Mouse (Mus musculus) lung, postnatal 36 days (tissue): ENCODE results near the gene Sp1.
A peak's percentile ranks its signal among the peaks of the same experiment; 100 is the strongest.

ENCODE experiments used
- DNase-seq: peaks from one replicate; pipeline ENCODE4 v3.0.0; 2022; ENCODE audit warnings: mixed read lengths

Gene Sp1

DNA sequence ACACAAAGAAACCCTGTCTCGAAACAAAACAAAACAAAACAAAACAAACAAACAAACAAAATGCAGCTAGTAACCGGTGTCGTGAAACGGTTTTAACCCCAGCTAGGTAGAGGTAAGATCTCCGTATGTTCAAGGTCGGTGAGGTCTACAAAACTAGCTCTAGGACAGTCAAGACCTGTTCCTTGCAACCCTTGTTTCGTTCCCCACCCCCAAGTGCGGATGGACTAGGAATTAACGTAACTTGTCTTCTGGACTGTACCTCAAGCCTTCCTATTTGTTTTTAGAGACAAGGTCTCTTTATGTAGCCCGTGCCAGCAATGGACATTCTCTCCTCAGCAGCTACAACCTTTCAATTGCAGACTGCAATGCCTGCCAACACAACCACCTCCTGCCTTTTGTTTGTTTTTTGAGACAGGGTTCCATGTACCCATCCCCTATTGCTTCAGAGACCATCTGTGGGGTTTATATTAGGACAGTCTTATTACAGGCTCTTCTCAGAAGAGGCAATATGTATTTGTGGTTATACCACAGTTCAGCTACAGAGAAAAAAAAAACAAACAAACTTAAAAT is 5.4 kb upstream of the Sp1 start:
- no peak for DNase-seq

DNA sequence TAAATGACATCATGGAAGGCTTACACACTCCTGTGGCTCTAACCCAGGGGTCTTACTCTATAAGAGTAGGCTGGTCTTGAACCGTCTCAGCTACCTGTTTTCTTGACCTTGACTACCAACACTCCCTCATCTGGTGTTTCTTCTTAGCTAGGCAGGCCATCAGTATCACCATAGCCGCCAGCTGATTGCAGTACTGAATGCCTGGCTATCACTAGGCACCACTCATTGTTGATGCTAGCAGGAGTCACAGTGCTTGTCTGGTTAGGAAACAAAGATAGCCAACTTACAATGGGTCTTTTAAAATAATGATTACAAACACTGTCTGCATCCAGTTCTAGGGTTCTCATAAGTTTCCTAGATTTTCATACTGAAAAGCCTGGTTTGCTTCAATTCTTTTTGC is 4.7 kb upstream of the Sp1 start:
- no peak for DNase-seq

- DNase-seq: no peak
These were observed 3.7 kb upstream of the Sp1 start for GRCm38 (mm10) chr15:102402210-102402609.

DNA sequence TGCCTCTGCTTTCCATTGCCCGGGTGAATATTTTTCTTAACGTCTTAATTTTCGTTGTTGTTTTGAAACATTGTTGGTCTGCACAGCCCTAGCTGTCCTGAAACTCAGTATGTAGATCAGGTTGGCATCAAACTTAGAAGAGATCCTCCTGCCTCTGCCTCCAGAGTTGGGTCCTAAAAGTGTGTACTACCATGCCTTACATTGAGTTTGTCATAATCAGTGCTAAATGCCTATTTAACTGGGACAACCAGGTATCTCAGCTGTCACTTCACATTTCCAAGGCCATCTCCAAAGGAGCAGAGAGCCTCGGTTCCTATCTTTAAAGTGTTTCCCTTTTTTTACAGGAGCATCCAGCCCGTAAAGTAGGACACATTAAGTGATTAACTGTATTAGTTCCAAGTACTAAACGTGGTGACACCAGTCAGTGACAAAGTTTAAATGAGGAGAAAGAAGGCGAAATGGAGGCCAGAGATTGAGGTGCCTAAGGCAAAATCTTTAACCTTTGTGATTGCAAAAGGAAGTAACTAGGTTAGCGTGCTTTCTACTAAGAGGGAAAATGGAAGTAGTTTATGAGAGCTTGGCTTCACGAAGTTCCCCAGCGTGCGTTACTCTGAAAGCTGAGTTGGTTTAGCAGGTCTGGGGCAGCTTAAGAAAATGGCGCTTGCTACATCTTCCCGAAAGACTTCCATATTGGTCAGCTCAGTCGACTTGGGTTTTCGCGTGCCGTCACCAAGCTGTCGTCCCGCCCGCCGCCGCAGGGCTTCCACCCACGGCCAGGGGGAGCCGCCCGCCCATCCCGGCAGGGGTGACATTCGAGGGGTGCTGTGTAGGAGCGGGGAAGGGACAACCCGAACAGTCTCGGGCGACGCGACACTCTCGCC is 1.1 kb upstream of the Sp1 start:
- DNase-seq: no peak

DNA sequence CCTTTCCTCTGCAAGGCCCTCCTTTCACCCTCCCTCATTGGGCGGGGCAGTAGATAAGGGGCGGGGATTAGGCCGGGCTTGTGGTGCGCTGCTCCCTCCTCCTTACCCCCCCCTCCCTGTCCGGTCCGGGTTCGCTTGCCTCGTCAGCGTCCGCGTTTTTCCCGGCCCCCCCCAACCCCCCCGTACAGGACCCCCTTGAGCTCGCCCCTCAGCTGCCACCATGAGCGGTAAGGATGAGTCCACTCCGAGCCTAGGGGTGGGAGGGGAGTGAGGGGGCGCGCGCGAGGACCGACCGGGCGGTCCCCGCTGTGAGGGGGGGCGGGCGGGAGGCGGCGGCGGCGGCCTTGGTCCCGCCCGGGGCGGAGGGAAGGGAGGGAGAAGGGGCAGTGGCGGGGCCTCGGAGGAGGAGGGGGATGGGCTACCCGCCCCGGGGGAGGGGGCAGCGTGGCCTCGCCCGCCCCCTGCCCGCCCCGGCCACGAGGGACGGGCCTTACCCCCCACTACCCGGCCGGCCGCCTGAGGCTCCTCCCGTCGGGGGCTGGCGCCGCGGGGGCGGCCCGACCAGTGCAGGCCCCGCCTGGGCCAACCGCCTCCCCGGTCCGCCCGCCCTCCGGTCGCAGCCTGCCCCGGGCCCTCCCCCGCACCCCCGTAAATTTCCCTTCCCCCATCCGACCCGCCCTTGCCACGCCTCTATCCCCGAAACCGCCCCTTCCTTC is 411 bp downstream of the Sp1 start:
- peak; percentile 83 for DNase-seq

DNA sequence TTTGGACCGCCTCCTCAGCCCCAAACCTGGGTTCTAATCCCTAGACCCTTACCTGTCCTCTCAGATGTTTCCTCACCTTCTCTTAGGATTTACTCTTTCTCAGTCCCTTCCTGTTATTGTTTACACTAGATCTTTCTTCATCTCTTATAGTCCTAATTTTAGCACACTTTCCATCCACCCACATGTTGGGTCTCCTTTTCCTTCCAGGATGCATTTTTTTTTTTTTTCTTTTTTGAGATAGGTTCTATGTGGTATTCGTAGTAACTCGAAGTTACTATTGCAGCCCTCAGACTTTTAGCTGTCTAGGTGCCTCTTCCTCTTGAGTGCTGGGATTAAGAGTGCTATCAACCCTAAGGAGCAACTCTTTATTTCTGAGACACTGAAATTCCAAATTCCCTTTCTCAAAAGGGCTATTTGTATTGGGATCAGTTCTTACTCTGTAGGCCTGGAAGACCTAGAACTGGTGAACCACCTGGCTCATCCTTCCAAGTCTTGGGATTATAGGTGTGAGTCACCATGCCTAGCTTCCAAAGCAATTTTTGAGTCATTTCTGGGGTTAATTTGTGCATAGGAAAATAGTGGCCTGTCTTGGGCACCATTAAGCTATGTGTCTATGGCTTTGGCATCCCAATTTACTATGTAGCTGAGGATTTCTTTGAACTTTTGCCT is 1.1 kb downstream of the Sp1 start:
- no peak for DNase-seq

- no peak for DNase-seq
These were observed 2.0 kb downstream of the Sp1 start for GRCm38 (mm10) chr15:102407681-102408557.

GRCm38 (mm10) chr15:102408558-102409130 is 2.7 kb downstream of the Sp1 start:
- DNase-seq: no peak

DNA sequence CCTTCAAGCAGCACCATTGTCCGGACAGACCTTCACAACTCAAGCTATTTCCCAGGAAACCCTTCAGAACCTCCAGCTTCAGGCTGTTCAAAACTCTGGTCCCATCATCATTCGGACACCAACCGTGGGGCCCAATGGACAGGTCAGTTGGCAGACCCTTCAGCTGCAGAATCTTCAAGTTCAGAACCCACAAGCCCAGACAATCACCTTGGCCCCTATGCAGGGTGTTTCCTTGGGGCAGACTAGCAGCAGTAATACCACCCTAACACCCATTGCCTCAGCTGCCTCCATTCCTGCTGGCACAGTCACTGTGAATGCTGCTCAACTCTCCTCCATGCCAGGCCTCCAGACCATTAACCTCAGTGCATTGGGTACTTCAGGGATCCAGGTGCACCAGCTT is 3.3 kb downstream of the Sp1 start:
- DNase-seq: no peak

- DNase-seq: no peak
These were observed 5.1 kb downstream of the Sp1 start for GRCm38 (mm10) chr15:102411077-102411476.

GRCm38 (mm10) chr15:102413687-102414086 is 7.7 kb downstream of the Sp1 start:
- no peak for DNase-seq

DNA sequence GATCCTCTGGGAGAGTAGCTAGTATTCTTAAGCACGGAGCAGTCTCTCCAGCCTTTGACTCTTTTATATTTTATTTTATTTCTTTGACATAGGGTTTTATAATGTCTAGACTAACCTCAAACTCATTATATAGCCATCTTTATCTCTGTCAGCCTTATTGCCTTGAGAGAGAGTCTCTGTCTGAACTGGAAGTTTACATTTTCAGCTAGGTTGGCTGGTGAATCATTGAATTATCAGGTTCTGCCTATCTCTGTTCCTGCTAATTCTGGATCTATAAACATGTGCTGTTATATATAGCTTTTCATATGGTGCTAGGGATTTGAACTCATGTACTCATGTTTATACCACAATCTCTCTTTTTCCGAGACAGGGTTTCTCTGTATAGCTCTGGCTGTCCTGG is 11.6 kb downstream of the Sp1 start:
- no peak for DNase-seq

- no peak for DNase-seq
These were observed 15.0 kb downstream of the Sp1 start for GRCm38 (mm10) chr15:102420986-102421385.

- peak; percentile 85 for DNase-seq
These were observed 15.5 kb downstream of the Sp1 start for GRCm38 (mm10) chr15:102421437-102421836.

DNA sequence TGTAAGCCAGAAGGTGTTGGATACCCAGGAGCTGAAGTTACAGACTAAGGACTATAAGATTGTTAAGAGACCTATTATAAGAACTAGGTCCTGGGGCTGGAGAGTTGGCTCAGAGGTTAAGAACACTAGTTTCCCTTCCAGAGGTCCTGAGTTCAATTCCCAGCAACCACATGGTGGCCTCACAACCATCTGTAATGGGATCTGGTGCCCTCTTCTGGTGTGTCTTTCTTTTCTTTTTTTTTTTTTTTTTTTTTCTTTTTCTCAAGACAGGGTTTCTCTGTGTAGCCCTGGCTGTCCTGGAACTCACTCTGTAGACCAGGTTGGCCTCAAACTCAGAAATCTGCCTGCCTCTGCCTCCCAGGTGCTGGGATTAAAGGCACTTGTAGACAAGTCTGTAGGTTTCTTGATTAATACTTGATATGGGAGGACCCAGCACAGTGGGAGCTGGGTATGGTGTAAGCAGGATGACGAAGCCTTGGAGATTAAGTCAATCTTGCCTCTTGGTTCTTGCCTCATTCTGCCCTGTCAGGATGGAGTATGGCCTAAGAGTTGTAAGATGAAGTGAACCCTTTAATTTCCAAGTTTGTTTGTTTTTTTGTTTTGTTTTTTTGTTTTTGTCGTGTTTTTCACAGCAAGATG is 17.8 kb downstream of the Sp1 start:
- DNase-seq: no peak

DNA sequence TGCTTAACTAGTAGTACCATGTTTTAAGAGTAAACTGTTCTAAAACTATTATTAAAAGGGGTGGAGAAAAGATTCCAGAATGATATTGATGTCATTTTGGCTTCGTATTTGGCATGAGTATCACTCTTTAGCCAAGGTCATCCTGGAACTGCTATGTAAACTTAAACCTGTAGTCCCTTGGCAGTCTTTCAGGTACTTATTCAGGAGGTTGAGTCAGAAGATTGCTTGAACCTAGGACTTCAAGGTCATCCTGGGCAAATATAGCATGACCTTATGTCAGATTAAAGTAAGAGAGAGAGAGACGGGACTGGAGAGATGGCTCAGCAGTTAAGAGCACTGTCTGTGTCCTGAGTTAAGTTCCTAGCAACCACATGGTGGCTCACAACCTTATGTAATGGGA is 18.7 kb downstream of the Sp1 start:
- no peak for DNase-seq

DNA sequence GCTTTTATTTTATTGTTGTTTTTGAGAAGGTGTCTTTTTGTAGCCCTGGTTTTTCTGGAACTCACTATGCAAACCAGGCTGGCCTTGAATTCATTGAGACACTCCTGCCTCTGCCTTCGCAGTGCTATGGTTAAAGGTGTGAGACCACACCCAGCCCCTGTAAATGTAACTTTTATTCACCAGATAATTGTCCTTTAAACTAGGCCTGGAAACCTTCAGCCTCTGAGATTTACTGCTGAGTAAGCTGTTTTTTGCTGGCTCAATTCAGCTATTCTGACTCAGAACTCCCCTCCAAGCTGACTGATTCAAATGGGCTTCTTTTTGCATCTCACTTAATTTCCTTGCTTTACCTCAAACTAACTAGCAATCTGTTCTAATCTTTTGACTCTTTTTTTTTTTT is 21.0 kb downstream of the Sp1 start:
- DNase-seq: no peak

DNA sequence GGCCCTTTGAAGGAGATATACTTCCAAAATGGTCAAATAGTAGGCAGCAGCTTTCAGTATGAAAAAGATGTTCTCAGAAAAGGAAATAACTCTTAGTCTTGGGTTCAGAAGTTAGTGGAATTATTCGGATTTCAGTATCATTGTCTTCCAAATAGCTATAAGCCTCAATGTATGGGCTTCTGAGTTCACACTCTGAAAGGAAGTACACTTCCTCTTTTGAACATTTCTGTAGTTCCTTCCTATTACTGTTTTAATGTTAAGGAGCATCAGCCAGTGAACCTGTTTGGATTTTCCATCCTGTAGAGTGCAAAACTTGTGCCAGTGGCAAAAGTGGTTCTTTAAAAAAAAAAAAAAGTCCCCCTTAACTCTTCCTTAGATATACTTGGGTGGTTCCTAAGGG is 26.1 kb downstream of the Sp1 start:
- DNase-seq: no peak

DNA sequence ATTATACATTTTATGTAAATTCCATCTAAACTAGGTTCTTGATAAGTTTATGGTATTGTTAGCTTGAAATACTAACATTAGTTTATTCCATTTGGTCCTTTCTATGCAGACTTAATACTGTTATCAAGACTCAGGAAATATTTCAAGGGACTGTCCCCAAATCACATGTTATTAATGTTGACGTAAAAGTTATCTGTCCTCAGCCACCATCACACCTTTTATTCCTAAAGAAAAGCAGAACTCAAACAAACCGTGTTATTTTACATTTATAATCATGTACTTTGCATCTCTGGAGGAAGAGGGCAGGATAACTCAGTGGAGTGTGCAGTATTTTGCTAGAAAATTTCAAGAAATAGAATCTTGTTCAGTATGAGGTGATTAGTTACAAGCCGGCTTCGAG is 27.2 kb downstream of the Sp1 start:
- DNase-seq: no peak

- DNase-seq: peak; percentile 96
These were observed 36.5 kb downstream of the Sp1 start for GRCm38 (mm10) chr15:102442490-102442889.

DNA sequence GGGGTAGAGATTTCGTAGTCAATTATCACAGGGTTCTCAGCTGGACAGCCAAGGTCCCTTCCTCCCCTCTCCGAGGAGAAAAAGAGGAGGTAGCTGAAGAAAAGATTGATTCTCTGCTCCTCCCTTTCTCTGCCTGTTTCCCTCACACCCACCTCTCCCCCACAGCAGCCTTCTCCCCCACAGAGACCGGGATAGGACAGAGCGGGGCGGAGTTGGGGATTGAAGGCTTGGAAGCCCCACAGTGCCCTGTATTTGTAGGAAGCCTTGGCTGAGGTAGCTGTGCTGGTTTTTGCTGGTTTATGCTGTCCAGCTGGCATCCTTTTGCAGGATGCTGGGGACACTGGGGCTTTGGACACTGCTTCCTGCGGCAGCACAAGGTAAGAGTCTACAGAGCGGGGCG is 39.2 kb downstream of the Sp1 start, which contains the start of gene Amhr2:
TSS of gene Amhr2 (plus strand) at position 222 of the 400 bp plus-strand sequence.
- DNase-seq: no peak
